In the genomic region with DNA sequence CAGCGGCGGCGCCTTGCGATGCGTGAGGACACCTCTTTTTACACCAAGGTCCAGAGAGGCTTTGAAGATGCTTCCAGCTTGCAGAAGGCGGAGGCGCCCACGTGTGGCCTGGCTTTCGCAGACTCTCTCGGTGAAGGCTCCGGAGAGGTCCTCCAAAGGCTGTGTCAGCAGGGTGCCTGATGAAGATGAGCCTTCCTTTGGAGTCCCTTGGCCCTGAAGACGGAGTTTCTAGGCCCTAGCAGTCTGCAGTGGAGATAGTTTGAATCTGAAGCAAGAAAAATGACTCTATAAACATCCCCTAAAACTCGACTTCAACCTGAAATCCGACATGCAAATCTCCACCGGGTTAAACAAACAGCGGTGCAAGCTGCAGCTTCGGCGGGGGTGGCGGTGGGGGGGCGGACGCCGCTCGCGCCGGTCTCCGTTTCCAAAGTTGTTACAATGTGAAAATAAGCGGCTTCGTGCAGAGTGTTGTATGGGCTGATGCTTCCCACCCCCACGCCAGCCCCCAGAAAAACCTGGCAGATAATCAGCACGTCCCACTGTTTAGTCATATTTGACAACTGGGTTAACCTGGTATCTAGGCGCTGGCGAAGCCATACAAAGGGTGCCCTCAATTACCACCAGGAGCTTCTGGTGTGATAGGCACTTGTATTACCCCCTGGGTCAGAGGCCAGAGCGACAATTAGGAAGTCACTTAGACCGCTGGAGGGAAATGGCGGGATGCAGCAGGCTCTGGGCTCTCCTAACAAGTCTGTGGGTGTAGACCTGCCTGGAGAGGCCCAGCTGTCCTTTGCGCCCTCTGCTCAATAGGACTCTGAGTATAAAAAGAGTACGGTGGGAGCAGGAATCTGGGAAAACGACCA, we compare ENCODE assay signal across 9 mouse cellular contexts. TPM values are rescaled to one million over a fixed set of nuclear protein-coding genes. Genes with fewer than 3 reads are reported as not detected.
DNase-seq lines count a peak whose midpoint lies in the region; ATAC-seq lines count a peak whose summit lies in the region.
"Had no signal": no experiment of that assay in that cellular context is flagged by ENCODE, and none has a peak within 500 bp of the region (broad histone marks: within the 10 kb centered on the region; RNA-seq: fewer than 3 reads in every experiment).

No protein-coding gene starts in this region.

- H3K4me2 ChIP-seq in hindbrain, embryonic 12.5 days (replicated peaks) = peak overlapping the region; percentile 67
- H3K4me2 ChIP-seq in liver, embryonic 13.5 days = 0 out of 2 replicates have a peak overlapping the region, but pooled peaks have one; percentile 23
- peak overlapping the region; percentile 55 for H3K4me2 ChIP-seq in neural tube, embryonic 15.5 days

- H3K9ac ChIP-seq in hindbrain, embryonic 12.5 days = no peak overlapping the region
- no peak overlapping the region for H3K9ac ChIP-seq in liver, embryonic 13.5 days
- no peak overlapping the region for H3K9ac ChIP-seq in neural tube, embryonic 15.5 days (replicated peaks)

- peaks cover 63% of the 10 kb centered on the region for H3K4me1 ChIP-seq in embryonic facial prominence, embryonic 10.5 days
- peaks cover 44% of the 10 kb centered on the region for H3K4me1 ChIP-seq in hindbrain, embryonic 12.5 days
- H3K4me1 ChIP-seq in liver, embryonic 13.5 days (replicated peaks) = peaks cover 39% of the 10 kb centered on the region
- peaks cover 39% of the 10 kb centered on the region for H3K4me1 ChIP-seq in neural tube, embryonic 15.5 days

- peak overlapping the region; percentile 57 for H3K4me3 ChIP-seq in embryonic facial prominence, embryonic 10.5 days
- peak overlapping the region; percentile 3; the same call in 1 of the 2 replicates for H3K4me3 ChIP-seq in hindbrain, embryonic 12.5 days
- peak overlapping the region; percentile 11; the same call in 1 of the 2 replicates for H3K4me3 ChIP-seq in liver, embryonic 13.5 days (replicated peaks)
- no peak overlapping the region; the same call in 1 of the 2 replicates for H3K4me3 ChIP-seq in neural tube, embryonic 15.5 days (replicated peaks)
- H3K4me3 ChIP-seq: myocyte had no signal

- no peak overlapping the region for H3K27ac ChIP-seq in embryonic facial prominence, embryonic 10.5 days (replicated peaks)
- no peak overlapping the region for H3K27ac ChIP-seq in hindbrain, embryonic 12.5 days
- H3K27ac ChIP-seq in liver, embryonic 13.5 days = no peak overlapping the region
- no peak overlapping the region for H3K27ac ChIP-seq in neural tube, embryonic 15.5 days (replicated peaks)

- DNase-seq in right cerebral cortex, postnatal 10 days (ENCODE audit: low spot score in 2 of 2) = peak; percentile 39 to 40
- DNase-seq in right cerebral cortex, postnatal 36 days (ENCODE audit: low spot score in 2 of 2) = no peak
- peak; percentile 66 for DNase-seq in embryonic facial prominence, embryonic 10.5 days (ENCODE audit: low spot score)
- no peak for DNase-seq in liver, embryonic 13.5 days
- no peak for DNase-seq in layer of hippocampus, adult 9-10 months (ENCODE audit: low spot score)
- DNase-seq in left cerebral cortex, adult 9 months (ENCODE audit: low spot score in 2 of 2) = no peak

- H3K27me3 ChIP-seq in embryonic facial prominence, embryonic 10.5 days (replicated peaks; ENCODE audit: low read depth, poor library complexity, severe bottlenecking) = peaks cover 100% of the 10 kb centered on the region
- H3K27me3 ChIP-seq in hindbrain, embryonic 12.5 days = peaks cover 78% of the 10 kb centered on the region
- peaks cover 94% of the 10 kb centered on the region for H3K27me3 ChIP-seq in liver, embryonic 13.5 days
- H3K27me3 ChIP-seq in neural tube, embryonic 15.5 days (replicated peaks) = peaks cover 63% of the 10 kb centered on the region

- H3K36me3 ChIP-seq in embryonic facial prominence, embryonic 10.5 days (replicated peaks) = no peaks in the 10 kb centered on the region
- no peaks in the 10 kb centered on the region for H3K36me3 ChIP-seq in hindbrain, embryonic 12.5 days
- no peaks in the 10 kb centered on the region for H3K36me3 ChIP-seq in liver, embryonic 13.5 days
- no peaks in the 10 kb centered on the region for H3K36me3 ChIP-seq in neural tube, embryonic 15.5 days

- no peaks in the 10 kb centered on the region for H3K9me3 ChIP-seq in embryonic facial prominence, embryonic 10.5 days
- no peaks in the 10 kb centered on the region for H3K9me3 ChIP-seq in hindbrain, embryonic 12.5 days (replicated peaks)
- H3K9me3 ChIP-seq in liver, embryonic 13.5 days (replicated peaks) = no peaks in the 10 kb centered on the region
- no peaks in the 10 kb centered on the region for H3K9me3 ChIP-seq in neural tube, embryonic 15.5 days (replicated peaks)

- ATAC-seq in hindbrain, embryonic 12.5 days (ENCODE audit: low FRiP score) = peak; percentile 38; the same call in 1 of the 2 replicates
- ATAC-seq in liver, embryonic 13.5 days (ENCODE audit: low read depth) = no peak
- no peak for ATAC-seq in neural tube, embryonic 15.5 days (ENCODE audit: low FRiP score)

- under 1% methylated on average over 38 of the region's 38 CpGs for WGBS in embryonic facial prominence, embryonic 10.5 days
- WGBS in hindbrain, embryonic 12.5 days = under 1% methylated on average over 38 of the region's 38 CpGs
- 1% methylated on average over 38 of the region's 38 CpGs for WGBS in liver, embryonic 13.5 days (ENCODE audit: insufficient replicate concordance)
- WGBS in neural tube, embryonic 15.5 days = 3% methylated on average over 38 of the region's 38 CpGs

RNA-seq across cellular contexts. Expression of a gene that starts 0.9 kb away (rescaled TPM):
- polyA plus RNA-seq in embryonic facial prominence, embryonic 10.5 days (2016; fragmentation: Nextera tagmentation; extraction: Ambion mirVana) = 0.39 and 0.67 TPM in 2 replicates
- 2.1 and 2.9 TPM in 2 replicates for polyA plus RNA-seq in hindbrain, embryonic 12.5 days (2016; fragmentation: Nextera tagmentation; extraction: Ambion mirVana)
- not detected in 2 replicates for polyA plus RNA-seq in liver, embryonic 13.5 days (2015; fragmentation: Nextera tagmentation; extraction: Ambion mirVana)
- 1.1 and 1.4 TPM in 2 replicates for polyA plus RNA-seq in neural tube, embryonic 15.5 days (2015; fragmentation: Nextera tagmentation; extraction: Ambion mirVana)

RNA-seq across cellular contexts. Expression of a gene that starts 41.6 kb away (rescaled TPM):
- polyA plus RNA-seq in embryonic facial prominence, embryonic 10.5 days (2016; fragmentation: Nextera tagmentation; extraction: Ambion mirVana) = 14.7 and 15.3 TPM in 2 replicates
- polyA plus RNA-seq in hindbrain, embryonic 12.5 days (2016; fragmentation: Nextera tagmentation; extraction: Ambion mirVana) = 13.2 and 13.6 TPM in 2 replicates
- polyA plus RNA-seq in liver, embryonic 13.5 days (2015; fragmentation: Nextera tagmentation; extraction: Ambion mirVana) = 26.3 and 30.4 TPM in 2 replicates
- polyA plus RNA-seq in neural tube, embryonic 15.5 days (2015; fragmentation: Nextera tagmentation; extraction: Ambion mirVana) = 9.8 TPM in 2 replicates

RNA-seq across cellular contexts. Expression of a gene that starts 41.7 kb away (rescaled TPM):
- polyA plus RNA-seq in embryonic facial prominence, embryonic 10.5 days (2016; fragmentation: Nextera tagmentation; extraction: Ambion mirVana) = 16.8 and 18.0 TPM in 2 replicates
- polyA plus RNA-seq in hindbrain, embryonic 12.5 days (2016; fragmentation: Nextera tagmentation; extraction: Ambion mirVana) = 28.4 and 29.7 TPM in 2 replicates
- polyA plus RNA-seq in liver, embryonic 13.5 days (2015; fragmentation: Nextera tagmentation; extraction: Ambion mirVana) = 21.3 and 23.9 TPM in 2 replicates
- 23.1 and 26.9 TPM in 2 replicates for polyA plus RNA-seq in neural tube, embryonic 15.5 days (2015; fragmentation: Nextera tagmentation; extraction: Ambion mirVana)

RNA-seq across cellular contexts. Expression of a gene that starts 52.1 kb away (rescaled TPM):
- 100 and 101 TPM in 2 replicates for polyA plus RNA-seq in embryonic facial prominence, embryonic 10.5 days (2016; fragmentation: Nextera tagmentation; extraction: Ambion mirVana)
- 80.9 and 89.7 TPM in 2 replicates for polyA plus RNA-seq in hindbrain, embryonic 12.5 days (2016; fragmentation: Nextera tagmentation; extraction: Ambion mirVana)
- polyA plus RNA-seq in liver, embryonic 13.5 days (2015; fragmentation: Nextera tagmentation; extraction: Ambion mirVana) = 67.1 and 82.1 TPM in 2 replicates
- polyA plus RNA-seq in neural tube, embryonic 15.5 days (2015; fragmentation: Nextera tagmentation; extraction: Ambion mirVana) = 111 and 117 TPM in 2 replicates

Comparison
In these comparisons a context has a peak if more than half of its experiments do, and no peak if none do; other contexts are left out.
1. DNase-seq: peak in right cerebral cortex, postnatal 10 days (2 of 2) and embryonic facial prominence, embryonic 10.5 days (single experiment); none in right cerebral cortex, postnatal 36 days (0 of 2), liver, embryonic 13.5 days (single experiment), layer of hippocampus, adult 9-10 months (single experiment) and left cerebral cortex, adult 9 months (0 of 2).
2. Peak in every context shown above with its lines, with median percentiles within 50 percentile points of each other: H3K4me2 ChIP-seq.